Mouse (Mus musculus): ENCODE data around the gene Prr7. TPM values are rescaled to one million over a fixed set of nuclear protein-coding genes. Genes with fewer than 3 reads are reported as not detected.

The Prr7 gene
- polyA plus RNA-seq, 1 experiment from 2014 or later = 0.29 TPM

- H3K27me3 ChIP-seq (replicated peaks; ENCODE audit: control insufficient read depth, insufficient read depth, low read length) = no peaks in the 10 kb centered on the region
- no peak for DNase-seq (ENCODE audit: low spot score)
These were observed 38.3 kb downstream of the Prr7 start for GRCm38 (mm10) chr13:55502405-55502804.

GRCm38 (mm10) chr13:55504390-55504789 is 40.3 kb downstream of the Prr7 start:
- Histone ChIP-seq H3K27me3 (replicated peaks; ENCODE audit: control insufficient read depth, insufficient read depth, low read length) (no peaks in the 10 kb centered on the region), H3K4me3 (ENCODE audit: low read depth, low read length) (no peak overlapping the region), H3K4me1 (replicated peaks; ENCODE audit: control insufficient read depth, insufficient read depth, low read length) (no peaks in the 10 kb centered on the region), H3K4me2 (no peak overlapping the region), H3K9me3 (ENCODE audit: control insufficient read depth, low read length) (no peaks in the 10 kb centered on the region), H3K27ac (ENCODE audit: low read depth, low read length) (no peak overlapping the region), H3K36me3 (ENCODE audit: control insufficient read depth, insufficient read depth, low read length) (peaks cover 26% of the 10 kb centered on the region), H3K9ac (ENCODE audit: low read depth, low read length) (no peak overlapping the region)
- ATAC-seq (replicated peaks; ENCODE audit: low FRiP score) (no peak), DNase-seq (ENCODE audit: low spot score) (no peak)
- WGBS = 85% methylated on average over 5 of the region's 5 CpGs

More at GRCm38 (mm10) chr13:55502405-55502804, 38.3 kb downstream of the Prr7 start:
- Histone ChIP-seq H3K4me3 (ENCODE audit: low read depth, low read length) (no peak overlapping the region), H3K9me3 (ENCODE audit: control insufficient read depth, low read length) (no peaks in the 10 kb centered on the region), H3K4me1 (replicated peaks; ENCODE audit: control insufficient read depth, insufficient read depth, low read length) (no peaks in the 10 kb centered on the region), H3K9ac (ENCODE audit: low read depth, low read length) (no peak overlapping the region), H3K27ac (ENCODE audit: low read depth, low read length) (no peak overlapping the region), H3K36me3 (ENCODE audit: control insufficient read depth, insufficient read depth, low read length) (peaks cover 36% of the 10 kb centered on the region), H3K4me2 (no peak overlapping the region)
- no peak for ATAC-seq (replicated peaks; ENCODE audit: low FRiP score)
- WGBS = 86% methylated on average over 8 of the region's 8 CpGs

GRCm38 (mm10) chr13:55505810-55506209 is 41.7 kb downstream of the Prr7 start:
- Histone ChIP-seq H3K27me3 (replicated peaks; ENCODE audit: control insufficient read depth, insufficient read depth, low read length) (no peaks in the 10 kb centered on the region), H3K4me3 (ENCODE audit: low read depth, low read length) (no peak overlapping the region), H3K36me3 (ENCODE audit: control insufficient read depth, insufficient read depth, low read length) (peaks cover 28% of the 10 kb centered on the region), H3K9ac (ENCODE audit: low read depth, low read length) (no peak overlapping the region), H3K9me3 (ENCODE audit: control insufficient read depth, low read length) (no peaks in the 10 kb centered on the region), H3K4me1 (replicated peaks; ENCODE audit: control insufficient read depth, insufficient read depth, low read length) (peaks cover 11% of the 10 kb centered on the region), H3K4me2 (no peak overlapping the region), H3K27ac (ENCODE audit: low read depth, low read length) (no peak overlapping the region)
- DNase-seq (ENCODE audit: low spot score) (no peak), ATAC-seq (replicated peaks; ENCODE audit: low FRiP score) (no peak)
- 91% methylated on average over 9 of the region's 9 CpGs for WGBS

- Histone ChIP-seq H3K36me3 (ENCODE audit: control insufficient read depth, insufficient read depth, low read length) (peaks cover 28% of the 10 kb centered on the region), H3K4me2 (no peak overlapping the region), H3K9ac (ENCODE audit: low read depth, low read length) (no peak overlapping the region), H3K4me3 (ENCODE audit: low read depth, low read length) (no peak overlapping the region), H3K27me3 (replicated peaks; ENCODE audit: control insufficient read depth, insufficient read depth, low read length) (no peaks in the 10 kb centered on the region), H3K4me1 (replicated peaks; ENCODE audit: control insufficient read depth, insufficient read depth, low read length) (peaks cover 20% of the 10 kb centered on the region), H3K27ac (ENCODE audit: low read depth, low read length) (no peak overlapping the region), H3K9me3 (ENCODE audit: control insufficient read depth, low read length) (no peaks in the 10 kb centered on the region)
- ATAC-seq (replicated peaks; ENCODE audit: low FRiP score) (no peak), DNase-seq (ENCODE audit: low spot score) (no peak)
- 91% methylated on average over 10 of the region's 10 CpGs for WGBS
These were observed 42.6 kb downstream of the Prr7 start for GRCm38 (mm10) chr13:55506697-55507096.

GRCm38 (mm10) chr13:55507877-55508276 is 43.8 kb downstream of the Prr7 start:
- no peak overlapping the region for H3K4me2 ChIP-seq
- no peaks in the 10 kb centered on the region for H3K9me3 ChIP-seq (ENCODE audit: control insufficient read depth, low read length)
- peaks cover 29% of the 10 kb centered on the region for H3K4me1 ChIP-seq (replicated peaks; ENCODE audit: control insufficient read depth, insufficient read depth, low read length)
- H3K27ac ChIP-seq (ENCODE audit: low read depth, low read length) = no peak overlapping the region
- no peaks in the 10 kb centered on the region for H3K27me3 ChIP-seq (replicated peaks; ENCODE audit: control insufficient read depth, insufficient read depth, low read length)
- no peak overlapping the region for H3K9ac ChIP-seq (ENCODE audit: low read depth, low read length)
- H3K4me3 ChIP-seq (ENCODE audit: low read depth, low read length) = no peak overlapping the region
- 60% methylated on average over 11 of the region's 11 CpGs for WGBS
- no peak for ATAC-seq (replicated peaks; ENCODE audit: low FRiP score)
- H3K36me3 ChIP-seq (ENCODE audit: control insufficient read depth, insufficient read depth, low read length) = peaks cover 28% of the 10 kb centered on the region
- DNase-seq (ENCODE audit: low spot score) = no peak

- H3K27ac ChIP-seq (ENCODE audit: low read depth, low read length) = no peak overlapping the region
- 92% methylated on average over 10 of the region's 10 CpGs for WGBS
- peaks cover 29% of the 10 kb centered on the region for H3K4me1 ChIP-seq (replicated peaks; ENCODE audit: control insufficient read depth, insufficient read depth, low read length)
These were observed 44.5 kb downstream of the Prr7 start for GRCm38 (mm10) chr13:55508531-55508930.

GRCm38 (mm10) chr13:55510332-55510667 is 46.2 kb downstream of the Prr7 start:
- no peak for ATAC-seq (replicated peaks; ENCODE audit: low FRiP score)
- Histone ChIP-seq H3K9ac (ENCODE audit: low read depth, low read length) (peak overlapping the region; percentile 38; the same call in 1 of the 2 replicates), H3K4me2 (peak overlapping the region; percentile 97), H3K36me3 (ENCODE audit: control insufficient read depth, insufficient read depth, low read length) (peaks cover 22% of the 10 kb centered on the region; the same call in 1 of the 2 replicates), H3K27ac (ENCODE audit: low read depth, low read length) (peak overlapping the region; percentile 81), H3K9me3 (ENCODE audit: control insufficient read depth, low read length) (no peaks in the 10 kb centered on the region), H3K4me1 (replicated peaks; ENCODE audit: control insufficient read depth, insufficient read depth, low read length) (peaks cover 29% of the 10 kb centered on the region), H3K4me3 (ENCODE audit: low read depth, low read length) (peak overlapping the region; percentile 8; the same call in 1 of the 2 replicates), H3K27me3 (replicated peaks; ENCODE audit: control insufficient read depth, insufficient read depth, low read length) (peaks cover 4% of the 10 kb centered on the region; the same call in 1 of the 2 replicates)
- WGBS = 34% methylated on average over 3 of the region's 3 CpGs
- DNase-seq (ENCODE audit: low spot score) = no peak

More at GRCm38 (mm10) chr13:55508531-55508930, 44.5 kb downstream of the Prr7 start:
- no peak for DNase-seq (ENCODE audit: low spot score)
- no peak overlapping the region for H3K9ac ChIP-seq (ENCODE audit: low read depth, low read length)
- peaks cover 24% of the 10 kb centered on the region for H3K36me3 ChIP-seq (ENCODE audit: control insufficient read depth, insufficient read depth, low read length)
- no peak overlapping the region for H3K4me2 ChIP-seq
- H3K4me3 ChIP-seq (ENCODE audit: low read depth, low read length) = no peak overlapping the region
- no peaks in the 10 kb centered on the region for H3K27me3 ChIP-seq (replicated peaks; ENCODE audit: control insufficient read depth, insufficient read depth, low read length)
- H3K9me3 ChIP-seq (ENCODE audit: control insufficient read depth, low read length) = no peaks in the 10 kb centered on the region
- no peak for ATAC-seq (replicated peaks; ENCODE audit: low FRiP score)

- DNase-seq (ENCODE audit: low spot score) = peak; percentile 74
- H3K4me1 ChIP-seq (replicated peaks; ENCODE audit: control insufficient read depth, insufficient read depth, low read length) = peaks cover 29% of the 10 kb centered on the region
These were observed 46.8 kb downstream of the Prr7 start for GRCm38 (mm10) chr13:55510668-55511491.

GRCm38 (mm10) chr13:55511492-55511861 is 47.4 kb downstream of the Prr7 start:
- peak overlapping the region; percentile 97 for H3K4me2 ChIP-seq
- no peaks in the 10 kb centered on the region for H3K9me3 ChIP-seq (ENCODE audit: control insufficient read depth, low read length)
- peak overlapping the region; percentile 38 for H3K9ac ChIP-seq (ENCODE audit: low read depth, low read length)
- ATAC-seq (replicated peaks; ENCODE audit: low FRiP score) = no peak; the same call in 1 of the 2 replicates
- peak overlapping the region; percentile 72 for H3K4me3 ChIP-seq (ENCODE audit: low read depth, low read length)
- peaks cover 12% of the 10 kb centered on the region; the same call in 1 of the 2 replicates for H3K36me3 ChIP-seq (ENCODE audit: control insufficient read depth, insufficient read depth, low read length)
- H3K27me3 ChIP-seq (replicated peaks; ENCODE audit: control insufficient read depth, insufficient read depth, low read length) = peaks cover 4% of the 10 kb centered on the region; the same call in 1 of the 2 replicates
- peaks cover 29% of the 10 kb centered on the region for H3K4me1 ChIP-seq (replicated peaks; ENCODE audit: control insufficient read depth, insufficient read depth, low read length)
- 29% methylated on average over 5 of the region's 5 CpGs for WGBS
- peak overlapping the region; percentile 81 for H3K27ac ChIP-seq (ENCODE audit: low read depth, low read length)
- DNase-seq (ENCODE audit: low spot score) = no peak

More at GRCm38 (mm10) chr13:55510668-55511491, 46.8 kb downstream of the Prr7 start:
- Histone ChIP-seq H3K4me2 (peak overlapping the region; percentile 97), H3K36me3 (ENCODE audit: control insufficient read depth, insufficient read depth, low read length) (peaks cover 18% of the 10 kb centered on the region; the same call in 1 of the 2 replicates), H3K27ac (ENCODE audit: low read depth, low read length) (peak overlapping the region; percentile 81), H3K9ac (ENCODE audit: low read depth, low read length) (peak overlapping the region; percentile 38), H3K27me3 (replicated peaks; ENCODE audit: control insufficient read depth, insufficient read depth, low read length) (peaks cover 4% of the 10 kb centered on the region; the same call in 1 of the 2 replicates), H3K9me3 (ENCODE audit: control insufficient read depth, low read length) (no peaks in the 10 kb centered on the region), H3K4me3 (ENCODE audit: low read depth, low read length) (peak overlapping the region; percentile 72)
- WGBS = 13% methylated on average over 6 of the region's 6 CpGs
- peak; percentile 54 for ATAC-seq (replicated peaks; ENCODE audit: low FRiP score)
